Mouse (Mus musculus) kidney, postnatal 10 days (tissue): ENCODE measurements around the gene Prune1.
A peak's percentile ranks its signal among the peaks of the same experiment; 100 is the strongest.
"Not testable (repeated sequence)": the region's sequence is repeated elsewhere in the genome, so short reads cannot be mapped to it uniquely, and the experiment has no call there.

Experiments
- DNase-seq: peaks from one replicate; pipeline ENCODE4 v3.0.0; 2021; ENCODE audit warnings: mixed read lengths

Gene Prune1

GRCm38 (mm10) chr3:95235386-95236301 is 46.2 kb downstream of the Prune1 start:
- no peak for DNase-seq

GRCm38 (mm10) chr3:95233303-95233980 is 48.4 kb downstream of the Prune1 start:
- no peak for DNase-seq

DNA sequence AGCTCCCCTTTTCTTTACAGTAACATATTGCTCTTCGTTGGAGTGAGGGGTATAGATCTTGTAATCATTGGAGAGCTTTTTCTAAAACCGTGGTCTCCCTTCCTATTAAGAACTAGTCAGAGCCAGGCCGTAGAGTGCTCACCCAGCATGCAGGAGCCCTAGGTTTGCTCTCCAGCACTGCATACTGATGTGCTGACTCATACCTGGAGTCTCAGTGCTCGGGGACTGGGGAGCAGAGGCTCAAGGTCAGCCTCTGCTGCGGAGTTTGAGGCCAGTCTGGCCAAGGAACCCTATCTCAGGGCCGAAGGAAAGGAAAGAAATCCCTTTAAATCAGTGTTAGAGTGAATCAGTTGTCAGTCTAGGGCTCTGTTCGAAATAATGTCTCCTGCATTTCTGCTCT is 49.1 kb downstream of the Prune1 start:
- peak; percentile 51 for DNase-seq

DNA sequence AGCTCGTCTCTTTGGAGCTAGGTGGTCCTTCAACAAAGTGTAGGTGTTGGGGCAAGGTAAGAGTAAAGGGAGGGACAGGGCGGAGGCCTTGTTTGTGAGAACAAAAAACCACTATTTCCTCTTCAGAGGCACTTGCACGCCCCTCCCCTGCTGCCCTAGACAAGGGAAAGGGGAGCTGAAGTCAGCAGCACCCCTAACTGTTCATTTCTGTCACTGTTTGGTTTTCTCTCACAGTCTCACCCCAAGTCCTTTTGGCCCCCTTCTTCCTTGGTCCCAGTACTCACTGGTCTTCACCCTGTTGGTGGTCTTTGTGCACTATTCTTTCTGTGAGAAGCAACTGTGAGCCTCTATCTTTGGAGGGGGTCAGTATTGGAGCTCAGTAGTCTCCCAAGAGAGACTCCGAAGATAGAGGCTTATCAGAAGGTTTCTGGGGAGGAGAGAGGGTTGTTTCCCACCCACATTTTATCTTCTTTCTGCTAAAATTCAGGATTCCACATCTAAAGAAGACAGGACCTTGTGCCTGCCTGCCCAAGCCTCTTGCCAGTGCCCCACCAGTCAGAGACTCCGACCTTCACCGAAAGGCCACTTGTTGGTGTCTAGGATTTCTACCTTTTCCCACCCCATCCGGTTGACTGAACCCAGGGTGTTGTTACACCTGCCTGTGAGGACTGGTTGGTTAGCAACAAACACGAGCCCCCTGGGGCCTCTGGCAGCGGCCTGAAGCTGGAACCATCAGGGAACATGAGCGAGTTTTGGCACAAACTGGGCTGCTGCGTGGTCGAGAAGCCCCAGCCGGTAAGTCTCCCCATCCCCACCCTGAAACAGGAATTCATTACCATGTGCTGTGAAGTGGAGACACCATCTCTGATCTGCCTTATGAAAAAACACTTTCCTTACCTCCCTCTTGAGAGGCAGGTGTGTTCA is 50.3 kb downstream of the Prune1 start, which contains the start of gene Mllt11:
Gene Mllt11 (minus strand): TSS at position 874 of the 924 bp plus-strand sequence.
- peak; percentile 52 for DNase-seq

DNA sequence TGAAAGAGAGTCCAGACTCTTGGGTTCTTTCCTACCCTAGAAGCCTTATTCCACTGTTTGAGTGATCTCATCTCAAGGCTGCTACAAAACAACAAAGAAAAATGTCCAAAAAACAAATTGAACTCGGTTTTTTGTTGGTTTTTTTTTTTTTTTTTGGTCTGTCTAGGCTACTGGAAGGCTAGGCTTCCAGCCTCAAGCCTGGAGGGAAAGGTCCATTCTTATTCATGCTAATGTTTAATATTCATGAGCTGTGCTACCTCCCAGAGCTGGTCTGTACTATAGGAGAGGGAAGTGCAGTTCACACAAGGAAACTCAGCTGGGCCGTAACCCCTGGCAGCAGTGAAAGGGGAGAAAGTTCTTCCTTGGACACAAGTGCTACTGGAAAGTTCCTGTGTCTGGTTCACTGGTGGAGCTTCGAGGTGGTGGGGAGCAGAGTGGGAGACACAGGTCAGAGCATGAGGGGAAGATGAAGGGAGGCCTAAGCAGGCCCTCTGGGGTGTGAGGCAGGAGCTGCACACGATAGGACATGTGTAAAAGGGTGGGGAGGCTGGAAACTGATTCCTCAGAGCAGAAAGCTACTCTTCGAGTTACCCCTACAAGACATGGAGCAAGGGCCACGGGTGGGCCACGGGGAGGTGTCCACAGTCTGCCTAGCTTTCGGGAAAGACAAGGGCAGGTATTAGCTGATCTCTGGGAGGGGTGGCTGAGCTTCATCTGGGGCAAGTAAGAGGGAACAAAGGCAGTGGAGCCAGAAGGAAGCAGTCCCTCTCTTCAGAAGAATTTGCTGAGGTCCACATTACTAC is 51.2 kb downstream of the Prune1 start:
- DNase-seq = peak; percentile 58

- peak; percentile 67 for DNase-seq
These were observed 51.9 kb downstream of the Prune1 start for GRCm38 (mm10) chr3:95229781-95230494.

- peak; percentile 73 for DNase-seq
These were observed 52.7 kb downstream of the Prune1 start for GRCm38 (mm10) chr3:95228894-95229780.

GRCm38 (mm10) chr3:95228148-95228893 is 53.6 kb downstream of the Prune1 start, which contains the start of gene Cdc42se1:
Gene Cdc42se1, plus strand, starts transcription at chr3:95228732.
- peak; percentile 93 for DNase-seq

DNA sequence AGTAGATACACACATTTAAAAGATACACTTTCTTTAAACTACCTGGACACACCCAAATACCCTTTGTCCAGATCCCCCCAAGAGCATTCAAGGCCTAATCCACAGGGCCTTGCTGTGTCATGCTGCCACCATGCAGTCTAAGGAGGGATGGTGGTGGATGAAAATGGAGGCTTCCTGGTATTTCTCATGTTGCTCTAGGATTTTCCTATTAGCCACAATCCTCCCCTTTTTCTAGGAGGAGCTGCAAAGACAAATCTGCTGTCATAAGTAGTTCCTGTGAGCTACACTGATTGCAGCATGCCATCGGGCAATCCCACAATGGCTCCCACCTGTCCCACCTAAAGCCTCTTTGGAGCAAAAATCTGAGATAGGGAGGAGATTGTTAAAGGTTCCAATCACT is 54.7 kb downstream of the Prune1 start:
- no peak for DNase-seq

DNA sequence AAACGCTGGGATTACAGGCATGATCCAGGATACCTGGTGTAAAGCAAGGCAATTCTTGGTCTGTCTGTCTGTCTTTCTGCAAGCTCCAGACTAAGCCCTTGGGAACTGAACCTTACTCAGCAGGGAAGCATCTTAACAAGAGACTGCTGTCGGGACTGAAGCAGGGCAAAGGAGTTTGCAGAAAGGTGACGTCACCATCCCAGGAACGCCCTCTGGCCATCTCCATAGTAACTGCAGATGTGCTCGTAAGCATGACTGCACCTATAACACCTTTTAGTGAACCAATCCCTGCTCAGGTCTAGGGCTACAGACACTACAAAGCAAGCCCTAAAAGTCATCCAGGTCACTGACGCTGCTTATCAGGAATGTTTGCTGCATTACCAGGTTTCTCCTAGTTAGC is 57.6 kb downstream of the Prune1 start:
- DNase-seq = peak; percentile 55

- DNase-seq = no peak
These were observed 58.8 kb downstream of the Prune1 start for GRCm38 (mm10) chr3:95223041-95223440.

DNA sequence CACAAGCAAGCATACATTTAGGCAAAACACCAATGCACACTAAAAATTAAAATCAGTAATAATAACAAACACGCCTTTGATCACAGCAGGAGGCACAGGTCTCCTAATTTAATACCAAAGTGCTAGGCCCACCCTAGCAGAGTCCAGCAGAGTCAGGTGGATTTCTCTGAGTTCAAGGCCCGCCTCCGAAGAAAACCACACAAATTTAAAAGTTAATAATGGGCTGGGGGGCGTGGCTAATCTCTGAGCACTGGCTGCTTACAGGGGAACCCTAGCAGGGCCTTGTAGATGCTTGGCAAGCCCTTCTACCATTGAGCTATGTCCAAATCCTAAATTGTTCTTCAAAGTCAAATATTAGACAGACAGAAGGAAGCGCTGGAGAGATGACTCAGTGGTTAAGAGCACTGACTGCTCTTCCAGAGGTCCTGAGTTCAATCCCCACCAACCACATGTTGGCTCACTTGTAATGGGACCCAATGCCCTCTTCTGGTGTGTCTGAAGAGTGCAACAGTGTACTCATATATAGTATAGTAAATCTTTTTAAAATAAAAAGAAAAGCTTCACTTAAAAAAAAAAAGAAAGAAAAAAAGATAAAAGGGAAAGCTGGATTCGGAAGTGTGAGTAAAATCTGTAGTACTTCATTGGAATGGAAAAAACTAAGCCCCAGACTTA is 63.3 kb downstream of the Prune1 start:
- no peak for DNase-seq

DNA sequence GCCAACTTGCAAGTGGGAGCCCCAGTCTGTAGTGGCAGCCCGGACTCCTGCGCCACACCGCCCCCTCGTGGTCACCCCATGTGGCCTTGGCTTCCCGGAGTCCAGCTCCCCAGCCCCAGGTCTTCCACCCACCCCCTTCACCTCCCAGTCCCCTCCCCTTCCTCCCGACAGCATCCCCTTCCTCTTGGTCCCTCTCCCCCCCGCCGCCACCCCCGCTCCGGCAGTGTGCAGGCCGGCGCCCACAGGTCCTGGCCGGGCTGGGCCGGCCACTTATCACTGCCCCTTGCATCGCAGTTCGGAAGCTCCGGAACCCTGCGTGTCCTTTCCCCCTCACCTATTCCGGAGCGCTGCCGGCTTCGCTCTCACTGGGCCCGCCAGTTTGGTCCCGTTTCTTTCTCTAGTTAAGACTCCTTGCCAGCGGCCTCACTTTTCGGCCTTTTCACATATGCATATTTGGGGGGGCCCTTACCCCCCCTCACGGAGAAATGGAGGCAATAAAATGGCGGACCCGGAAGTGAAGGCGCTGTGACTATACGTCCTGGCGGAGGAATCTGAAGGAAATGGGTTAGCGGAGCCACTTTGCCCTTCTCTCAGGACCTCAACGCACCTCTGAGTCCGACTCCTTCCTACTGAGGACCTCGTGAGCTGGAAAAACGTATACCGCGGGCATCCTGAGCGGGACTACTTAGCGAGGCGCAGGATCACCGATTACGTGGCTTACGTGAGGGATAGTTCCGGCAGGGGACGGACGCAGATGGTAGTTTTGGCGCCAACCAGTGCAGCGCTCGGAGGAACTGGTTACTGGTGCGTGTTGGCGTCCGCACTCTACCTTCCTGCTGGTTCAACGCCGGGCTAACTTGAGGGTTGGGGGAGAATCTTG is 64.4 kb downstream of the Prune1 start, which contains the start of gene Gabpb2:
Gene Gabpb2 (minus strand): TSS at position 662 of the 880 bp plus-strand sequence.
- peak; percentile 99 for DNase-seq

DNA sequence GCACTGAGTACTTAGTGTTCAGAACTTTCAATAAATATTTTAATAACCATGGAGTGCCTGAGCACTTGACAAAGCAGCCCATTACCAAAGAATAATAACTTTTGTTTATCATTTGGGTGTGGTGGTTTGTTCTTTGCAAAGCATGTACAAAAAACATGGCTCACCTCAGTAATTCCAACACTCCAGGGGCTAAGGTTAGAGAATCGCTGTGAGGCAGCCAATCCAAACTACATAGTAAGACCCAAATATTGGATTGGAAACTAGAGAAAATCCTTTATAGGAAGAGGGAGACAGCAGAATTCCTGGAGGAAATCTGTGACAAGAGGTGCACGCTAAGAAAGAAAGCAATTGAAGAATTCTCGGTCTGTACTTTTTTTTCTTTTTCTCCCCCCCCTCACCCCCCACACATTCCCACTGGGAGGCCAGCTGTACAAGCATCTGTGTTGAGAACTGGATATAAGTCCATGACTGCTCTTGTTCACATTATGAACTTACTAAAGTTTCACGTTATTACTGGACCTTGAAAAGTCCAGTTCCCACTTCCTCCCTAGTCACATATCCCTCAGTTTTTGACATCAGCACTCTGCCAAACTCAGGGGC is 65.1 kb downstream of the Prune1 start:
- DNase-seq = no peak

DNA sequence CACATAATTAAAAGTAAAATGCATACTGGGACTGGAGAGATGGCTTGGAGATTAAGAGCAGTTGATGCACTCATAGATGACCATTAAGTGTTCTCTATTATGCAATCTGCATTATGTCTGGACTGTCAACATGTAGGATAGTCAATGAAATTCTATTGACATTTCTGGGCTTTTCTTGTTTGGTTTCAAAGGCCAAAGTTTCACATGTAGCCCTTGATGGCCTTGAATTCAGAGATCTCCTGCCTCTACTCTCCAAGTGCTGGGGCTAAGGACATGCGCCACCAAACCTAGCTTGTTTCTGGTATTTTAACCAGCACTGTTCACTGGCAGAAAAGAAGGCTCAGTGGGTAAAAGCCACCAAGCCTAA is 68.3 kb downstream of the Prune1 start:
- no peak for DNase-seq

GRCm38 (mm10) chr3:95212889-95213608 is 68.8 kb downstream of the Prune1 start:
- DNase-seq = not testable (repeated sequence)
